Comparison of ENCODE assay signal across 12 mouse cellular contexts in genomic region chr14:61880514-61881259, GRCm38 (mm10).
DNase-seq lines count a peak whose midpoint lies in the region; ATAC-seq and TF ChIP-seq lines count a peak whose summit lies in the region.
"Had no signal": no experiment of that assay in that cellular context is flagged by ENCODE, and none has a peak within 500 bp of the region (broad histone marks: within the 10 kb centered on the region; RNA-seq: fewer than 3 reads in every experiment).

No protein-coding gene starts in this region.

- H3K4me3 ChIP-seq in heart, postnatal 0 days (ENCODE audit: low read depth, low read length), result no peak overlapping the region
- H3K4me3 ChIP-seq in CH12.LX (replicated peaks in 1 of 3; ENCODE audit: low read depth in 2 of 3, low read length in 2 of 3, poor library complexity in 1 of 3), result no peak overlapping the region
- no peak overlapping the region for H3K4me3 ChIP-seq in limb, embryonic 11.5 days (ENCODE audit: low read depth, low read length)
- H3K4me3 ChIP-seq in hindbrain, postnatal 0 days (ENCODE audit: low read length), result no peak overlapping the region

- no peak overlapping the region for H3K4me2 ChIP-seq in heart, postnatal 0 days (ENCODE audit: low read depth, low read length)
- H3K4me2 ChIP-seq in CH12.LX (ENCODE audit: insufficient read depth, low read depth, poor library complexity, severe bottlenecking), result no peak overlapping the region
- H3K4me2 ChIP-seq in limb, embryonic 11.5 days (ENCODE audit: low read depth, severe bottlenecking), result no peak overlapping the region
- no peak overlapping the region for H3K4me2 ChIP-seq in hindbrain, postnatal 0 days (ENCODE audit: low read depth, low read length)

- H3K4me1 ChIP-seq in heart, postnatal 0 days (ENCODE audit: control insufficient read depth, insufficient read depth), result no peaks in the 10 kb centered on the region
- H3K4me1 ChIP-seq in CH12.LX (ENCODE audit: control insufficient read depth in 1 of 2, insufficient read depth in 2 of 2), result no peaks in the 10 kb centered on the region
- H3K4me1 ChIP-seq in limb, embryonic 11.5 days (ENCODE audit: control insufficient read depth, insufficient read depth, low read length), result 0 out of 2 replicates have a peak, but pooled peaks cover 3% of the 10 kb centered on the region
- no peaks in the 10 kb centered on the region for H3K4me1 ChIP-seq in hindbrain, postnatal 0 days (ENCODE audit: insufficient read depth, low read length)

- peak; percentile 36 for ATAC-seq in heart, postnatal 0 days (ENCODE audit: insufficient read depth, low read depth)
- peak; percentile 62; the same call in 1 of the 2 replicates for ATAC-seq in limb, embryonic 11.5 days (ENCODE audit: insufficient number of reproducible peaks, low FRiP score, low TSS enrichment, low read depth)
- no peak for ATAC-seq in hindbrain, postnatal 0 days
- ATAC-seq: hindbrain, embryonic 16.5 days had no signal

- no peak for TF ChIP-seq EP300 in heart, postnatal 0 days (IDR thresholded peaks at IDR 0.05; ENCODE audit: low read depth)
- TF ChIP-seq EP300 in CH12.LX (IDR thresholded peaks at IDR 0.05; ENCODE audit: low read length), result no peak

- no peak for TF ChIP-seq POLR2A in CH12.LX (IDR thresholded peaks at IDR 0.05; ENCODE audit: low read depth, low read length)

- no peaks in the 10 kb centered on the region for H3K79me2 ChIP-seq in CH12.LX (replicated peaks; ENCODE audit: control insufficient read depth, extremely low read depth, insufficient read depth, poor library complexity, severe bottlenecking)

- in situ Hi-C loops in CH12.LX (cut with MboI; ENCODE audit: low pct_ligation_motif_present, low pct_unique_long_range_greater_than_20kb, low sequenced_read_pairs), result no loop called here

- peak; percentile 49 to 55 for DNase-seq in adrenal gland, adult (ENCODE audit: inconsistent age in 2 of 2, low spot score in 1 of 2)
- no peak for DNase-seq in adrenal gland, postnatal 25 days
- DNase-seq in heart, postnatal 0 days (ENCODE audit: low spot score), result no peak
- no peak for DNase-seq in heart, adult 9 months (ENCODE audit: low spot score in 2 of 2)
- DNase-seq in CH12.LX (ENCODE audit: extremely low read depth), result no peak
- DNase-seq in limb, embryonic 11.5 days (ENCODE audit: low spot score), result peak; percentile 41
- no peak for DNase-seq in frontal cortex, postnatal 10 days (ENCODE audit: low spot score in 2 of 2)
- DNase-seq in hindbrain, postnatal 0 days (ENCODE audit: low spot score), result no peak
- DNase-seq: gastrocnemius, postnatal 36 days; kidney, postnatal 25 days had no signal

- WGBS in heart, postnatal 0 days, result 47% methylated on average over 9 of the region's 9 CpGs
- 52% methylated on average over 9 of the region's 9 CpGs for WGBS in limb, embryonic 11.5 days
- whole genome bisulfite sequencing in hindbrain, postnatal 0 days, result 64% methylated on average over 8 of the region's 9 CpGs

- H3K9ac ChIP-seq in heart, postnatal 0 days (replicated peaks; ENCODE audit: low read depth, low read length), result no peak overlapping the region
- no peak overlapping the region for H3K9ac ChIP-seq in CH12.LX (ENCODE audit: insufficient read depth, low read depth)
- no peak overlapping the region for H3K9ac ChIP-seq in limb, embryonic 11.5 days (ENCODE audit: low read length)
- no peak overlapping the region for H3K9ac ChIP-seq in hindbrain, postnatal 0 days (replicated peaks; ENCODE audit: low read length)
- H3K9ac ChIP-seq: liver, embryonic 14.5 days had no signal

- H3K9me3 ChIP-seq in heart, postnatal 0 days (replicated peaks; ENCODE audit: control insufficient read depth, low read length), result 0 out of 2 replicates have a peak, but pooled peaks cover 5% of the 10 kb centered on the region
- H3K9me3 ChIP-seq in CH12.LX (replicated peaks; ENCODE audit: low read length), result no peaks in the 10 kb centered on the region
- H3K9me3 ChIP-seq in limb, embryonic 11.5 days (ENCODE audit: control insufficient read depth, low read length), result no peaks in the 10 kb centered on the region
- H3K9me3 ChIP-seq in hindbrain, postnatal 0 days (ENCODE audit: low read length), result no peaks in the 10 kb centered on the region

- dilution Hi-C loops in CH12.LX (cut with MboI; ENCODE audit: extremely low pct_ligation_motif_present, extremely low pct_unique_long_range_greater_than_20kb, low sequenced_read_pairs), result no loop called here

- no peak for TF ChIP-seq RAD21 in CH12.LX (IDR thresholded peaks at IDR 0.05; ENCODE audit: low read depth, low read length)

- no peaks in the 10 kb centered on the region for H3K36me3 ChIP-seq in heart, postnatal 0 days (replicated peaks; ENCODE audit: control insufficient read depth, insufficient read depth, low read length)
- H3K36me3 ChIP-seq in CH12.LX (replicated peaks in 1 of 2; ENCODE audit: control insufficient read depth in 1 of 2, insufficient read depth in 1 of 2, low read length in 1 of 2), result no peaks in the 10 kb centered on the region
- H3K36me3 ChIP-seq in limb, embryonic 11.5 days (ENCODE audit: control insufficient read depth, insufficient read depth, low read length), result no peaks in the 10 kb centered on the region
- no peaks in the 10 kb centered on the region for H3K36me3 ChIP-seq in hindbrain, postnatal 0 days (ENCODE audit: insufficient read depth, low read length)

- no peaks in the 10 kb centered on the region for H3K27me3 ChIP-seq in heart, postnatal 0 days (ENCODE audit: control insufficient read depth, insufficient read depth, low read length)
- H3K27me3 ChIP-seq in CH12.LX (replicated peaks), result no peaks in the 10 kb centered on the region
- H3K27me3 ChIP-seq in limb, embryonic 11.5 days (ENCODE audit: control insufficient read depth, insufficient read depth, low read length), result no peaks in the 10 kb centered on the region
- no peaks in the 10 kb centered on the region for H3K27me3 ChIP-seq in hindbrain, postnatal 0 days (ENCODE audit: insufficient read depth, low read length)

- TF ChIP-seq CTCF in heart, postnatal 0 days (IDR thresholded peaks at IDR 0.05; ENCODE audit: low read depth), result no peak
- TF ChIP-seq CTCF in CH12.LX (conservative IDR thresholded peaks at IDR 0.05 in 1 of 2, IDR thresholded peaks at IDR 0.05 in 1 of 2; ENCODE audit: low read depth in 2 of 2, low read length in 2 of 2), result no peak
- TF ChIP-seq CTCF in hindbrain, postnatal 0 days (IDR thresholded peaks at IDR 0.05; ENCODE audit: low read depth), result no peak

- no peak overlapping the region for H3K27ac ChIP-seq in heart, postnatal 0 days (ENCODE audit: low read depth)
- H3K27ac ChIP-seq in CH12.LX (ENCODE audit: insufficient read depth, low read depth), result no peak overlapping the region
- H3K27ac ChIP-seq in limb, embryonic 11.5 days (replicated peaks; ENCODE audit: low read depth, low read length), result no peak overlapping the region
- H3K27ac ChIP-seq in hindbrain, postnatal 0 days, result no peak overlapping the region
- H3K27ac ChIP-seq: liver, embryonic 14.5 days had no signal

TF ChIP-seq in CH12.LX, 34 proteins besides CTCF, POLR2A, EP300 and RAD21:
- TF ChIP-seq ZNF384 (IDR thresholded peaks at IDR 0.05; ENCODE audit: low read depth, low read length) (peak; percentile 67), ZKSCAN1 (IDR thresholded peaks at IDR 0.05; ENCODE audit: borderline replicate concordance, low read depth, low read length) (no peak)

Comparison
In these comparisons a context has a peak if more than half of its experiments do, and no peak if none do; other contexts are left out.
1. DNase-seq: peak in adrenal gland, adult (2 of 2) and limb, embryonic 11.5 days (single experiment); none in adrenal gland, postnatal 25 days (single experiment), heart, postnatal 0 days (single experiment), heart, adult 9 months (0 of 2), CH12.LX (single experiment), frontal cortex, postnatal 10 days (0 of 2) and hindbrain, postnatal 0 days (single experiment).